Mouse (Mus musculus): ENCODE results near the gene Nr2c1.

Gene Nr2c1

GRCm38 (mm10) chr10:94140227-94140931 lies 7.4 kb upstream of the Nr2c1 start:
- no peak for DNase-seq (ENCODE audit: low spot score)

- DNase-seq (ENCODE audit: low spot score) = no peak
These were observed 5.4 kb upstream of the Nr2c1 start for GRCm38 (mm10) chr10:94142427-94142826.

- no peak for DNase-seq (ENCODE audit: low spot score)
These were observed 3.2 kb upstream of the Nr2c1 start for GRCm38 (mm10) chr10:94144581-94144980.

GRCm38 (mm10) chr10:94147391-94147755 lies 450 bp upstream of the Nr2c1 start:
- no peak for DNase-seq (ENCODE audit: low spot score)

- DNase-seq (ENCODE audit: low spot score) = no peak
These were observed 3.7 kb downstream of the Nr2c1 start for GRCm38 (mm10) chr10:94151488-94151887.

- no peak for DNase-seq (ENCODE audit: low spot score)
These were observed 6.0 kb downstream of the Nr2c1 start for GRCm38 (mm10) chr10:94153841-94154240.

DNA sequence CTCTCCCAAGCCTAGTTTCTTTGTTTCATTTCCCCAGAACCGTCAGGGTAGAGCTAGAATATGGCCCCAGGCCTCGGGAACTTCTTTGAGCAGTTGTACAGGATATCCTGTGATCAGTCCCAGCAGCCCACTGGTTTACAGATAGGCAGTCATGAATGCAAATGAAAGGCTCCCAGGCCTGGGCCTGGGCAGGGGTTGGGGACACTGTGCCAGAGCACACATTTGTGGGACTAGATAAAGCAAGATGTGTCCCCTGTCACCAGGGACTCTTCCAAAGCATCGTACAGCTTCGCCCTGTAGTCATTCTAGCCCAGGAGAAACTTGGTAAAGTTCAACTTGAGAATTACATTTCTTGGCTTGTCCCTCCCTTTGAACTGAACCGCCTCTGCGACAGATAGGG lies 11.1 kb downstream of the Nr2c1 start:
- no peak for DNase-seq (ENCODE audit: low spot score)

GRCm38 (mm10) chr10:94159406-94159805 lies 11.6 kb downstream of the Nr2c1 start:
- DNase-seq (ENCODE audit: low spot score) = no peak

DNA sequence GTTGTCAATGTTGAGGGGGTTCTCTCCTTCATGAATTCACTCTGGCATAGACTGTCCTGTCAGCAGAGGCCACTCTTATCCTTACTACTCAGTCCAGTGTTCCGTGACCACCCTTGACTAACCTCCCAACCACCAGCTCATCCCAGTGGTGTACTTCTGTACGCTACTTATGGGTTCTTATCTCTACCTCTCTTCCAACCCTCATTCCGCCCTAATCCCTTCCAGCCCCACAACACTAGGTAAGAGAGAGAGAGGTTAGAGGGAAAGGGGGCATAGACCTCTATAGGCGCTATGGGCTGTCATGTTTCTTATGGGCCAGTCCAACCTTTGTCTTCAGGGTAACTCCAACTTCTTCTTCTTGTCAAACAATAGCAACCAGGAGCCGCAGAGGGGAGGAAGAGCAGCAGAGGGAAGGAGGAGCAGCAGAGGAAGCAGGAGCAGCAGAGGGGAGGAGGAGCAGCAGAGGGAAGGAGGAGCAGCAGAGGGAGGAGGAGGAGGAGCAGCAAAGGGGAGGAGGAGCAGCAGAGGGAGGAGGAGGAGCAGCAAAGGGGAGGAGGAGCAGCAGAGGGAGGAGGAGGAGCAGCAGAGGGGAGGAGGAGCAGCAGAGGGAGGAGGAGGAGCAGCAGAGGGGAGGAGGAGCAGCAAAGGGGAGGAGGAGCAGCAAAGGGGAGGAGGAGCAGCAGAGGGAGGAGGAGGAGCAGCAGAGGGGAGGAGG lies 13.4 kb downstream of the Nr2c1 start:
- DNase-seq (ENCODE audit: low spot score) = no peak

- DNase-seq (ENCODE audit: low spot score) = no peak
These were observed 14.2 kb downstream of the Nr2c1 start for GRCm38 (mm10) chr10:94162031-94162430.

- no peak for DNase-seq (ENCODE audit: low spot score)
These were observed 16.5 kb downstream of the Nr2c1 start for GRCm38 (mm10) chr10:94164104-94164845.

- DNase-seq (ENCODE audit: low spot score) = no peak
These were observed 17.6 kb downstream of the Nr2c1 start for GRCm38 (mm10) chr10:94165426-94165825.

GRCm38 (mm10) chr10:94167051-94167750 lies 19.4 kb downstream of the Nr2c1 start:
- no peak for DNase-seq (ENCODE audit: low spot score)

- DNase-seq (ENCODE audit: low spot score) = no peak
These were observed 23.8 kb downstream of the Nr2c1 start for GRCm38 (mm10) chr10:94171440-94172130.

- DNase-seq (ENCODE audit: low spot score) = no peak
These were observed 24.3 kb downstream of the Nr2c1 start for GRCm38 (mm10) chr10:94172137-94172536.

GRCm38 (mm10) chr10:94172706-94173105 lies 24.9 kb downstream of the Nr2c1 start:
- DNase-seq (ENCODE audit: low spot score) = no peak

DNA sequence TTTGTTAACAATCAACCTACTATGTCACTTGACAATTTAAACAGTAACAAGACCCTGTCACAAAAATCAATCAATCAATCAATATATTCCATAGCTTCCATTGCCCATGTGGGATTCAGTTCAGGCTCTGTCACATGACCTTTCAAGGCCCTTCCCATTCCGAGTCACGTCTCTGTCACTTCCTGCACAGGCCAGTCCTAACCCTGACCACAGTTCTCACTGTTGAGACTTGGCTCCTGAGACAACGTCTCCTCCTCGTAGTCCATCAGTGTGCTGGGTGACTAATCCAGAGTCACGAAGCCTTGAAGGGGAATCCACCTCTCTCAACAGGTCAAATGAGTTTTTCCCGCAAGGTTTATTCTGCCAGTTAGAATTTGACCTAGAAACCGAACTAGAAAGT lies 26.8 kb downstream of the Nr2c1 start:
- no peak for DNase-seq (ENCODE audit: low spot score)

- no peak for DNase-seq (ENCODE audit: low spot score)
These were observed 35.4 kb downstream of the Nr2c1 start for GRCm38 (mm10) chr10:94183199-94183598.

- peak; percentile 95 for DNase-seq (ENCODE audit: low spot score)
These were observed 50.9 kb downstream of the Nr2c1 start, which contains the start of gene Ndufa12 for GRCm38 (mm10) chr10:94198482-94199405. Gene Ndufa12, plus strand, starts transcription at chr10:94198720.

DNA sequence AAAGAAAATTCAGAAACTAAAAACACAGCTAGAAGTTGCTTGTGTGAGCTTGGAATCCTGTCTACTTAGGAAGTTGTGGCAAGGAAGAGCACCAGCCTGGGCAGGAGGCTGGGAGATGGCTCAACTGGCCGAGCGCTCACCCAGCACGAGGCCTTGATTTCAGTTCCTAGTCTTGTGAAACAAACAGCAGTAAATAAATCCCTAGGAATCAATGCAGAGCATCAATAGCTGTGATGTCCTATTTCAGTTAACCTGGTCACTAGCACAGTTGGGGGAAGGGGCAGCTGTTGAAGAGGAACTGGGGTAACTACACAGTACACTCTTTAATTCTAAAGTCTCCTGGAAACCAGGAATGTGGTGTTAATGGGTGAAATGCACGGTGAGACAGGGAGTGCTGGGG lies 57.1 kb downstream of the Nr2c1 start:
- no peak for DNase-seq (ENCODE audit: low spot score)
